Mouse (Mus musculus): ENCODE data around the gene Cacnb4. TPM values are rescaled to one million over a fixed set of nuclear protein-coding genes. Genes with fewer than 3 reads are reported as not detected.

Cacnb4 gene
- polyA plus RNA-seq, 1 experiment, result not detected

DNA sequence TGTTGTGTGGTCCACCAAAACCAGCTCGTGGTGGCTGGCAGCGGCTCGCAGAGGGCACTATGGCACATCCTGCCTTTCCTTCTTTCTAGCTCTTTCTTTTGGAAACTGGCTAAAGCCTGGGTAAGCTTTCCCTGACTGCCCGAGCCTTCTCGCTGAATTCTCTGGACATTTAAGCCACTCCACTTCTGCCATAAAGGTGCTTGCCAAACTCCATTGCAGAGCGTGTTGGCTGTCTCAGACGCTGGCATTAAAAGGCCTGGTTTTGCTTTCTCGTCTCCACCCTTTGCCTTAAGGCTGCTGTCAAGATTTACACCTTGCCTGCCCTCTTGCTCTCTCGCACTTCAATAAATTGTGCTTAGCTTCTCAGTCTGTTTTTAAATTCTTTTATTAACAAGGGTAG is 139.5 kb downstream of the Cacnb4 start:
- no peak for TF ChIP-seq CTCF (IDR thresholded peaks at IDR 0.05; ENCODE audit: low read depth, low read length)
- no peak for TF ChIP-seq POLR2A (IDR thresholded peaks at IDR 0.05; ENCODE audit: insufficient read depth, low read length)
- TF ChIP-seq EP300 (IDR thresholded peaks at IDR 0.05; ENCODE audit: insufficient read depth, low read depth, low read length), result no peak
- Histone ChIP-seq H3K36me3 (ENCODE audit: control insufficient read depth, insufficient read depth, low read length, poor library complexity, severe bottlenecking) (no peaks in the 10 kb centered on the region), H3K9me3 (replicated peaks; ENCODE audit: control insufficient read depth, insufficient read depth, low read length, poor library complexity, severe bottlenecking) (no peaks in the 10 kb centered on the region), H3K27ac (ENCODE audit: insufficient read depth, low read length) (no peak overlapping the region), H3K27me3 (ENCODE audit: control insufficient read depth, insufficient read depth, low read length, poor library complexity, severe bottlenecking) (no peaks in the 10 kb centered on the region), H3K9ac (ENCODE audit: low read depth, poor library complexity, severe bottlenecking) (no peak overlapping the region), H3K4me1 (ENCODE audit: control insufficient read depth, insufficient read depth, low read length) (no peaks in the 10 kb centered on the region), H3K4me3 (ENCODE audit: low read depth, low read length) (no peak overlapping the region)

DNA sequence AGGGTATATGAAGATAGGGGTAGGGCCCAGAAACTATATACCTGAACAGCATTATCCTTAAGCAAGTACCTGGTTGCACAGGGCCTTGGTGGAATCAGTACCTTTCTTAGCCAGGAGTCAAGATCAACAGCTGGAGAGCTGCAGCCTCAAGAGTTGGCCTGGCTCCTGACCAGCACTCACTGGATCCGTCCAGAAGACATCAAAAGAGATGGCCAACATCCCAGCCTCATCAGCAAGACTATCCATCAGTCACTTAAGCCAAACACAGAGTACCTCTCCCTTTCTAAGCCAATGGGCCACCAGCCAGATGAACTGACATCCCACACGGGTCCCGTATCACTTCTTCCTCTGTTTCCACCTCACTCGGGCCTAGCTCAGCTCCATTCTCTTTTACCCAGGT is 140.1 kb downstream of the Cacnb4 start:
- Histone ChIP-seq H3K27ac (ENCODE audit: insufficient read depth, low read length) (no peak overlapping the region), H3K36me3 (ENCODE audit: control insufficient read depth, insufficient read depth, low read length, poor library complexity, severe bottlenecking) (no peaks in the 10 kb centered on the region), H3K9ac (ENCODE audit: low read depth, poor library complexity, severe bottlenecking) (no peak overlapping the region), H3K4me1 (ENCODE audit: control insufficient read depth, insufficient read depth, low read length) (no peaks in the 10 kb centered on the region), H3K27me3 (ENCODE audit: control insufficient read depth, insufficient read depth, low read length, poor library complexity, severe bottlenecking) (no peaks in the 10 kb centered on the region), H3K4me3 (ENCODE audit: low read depth, low read length) (no peak overlapping the region), H3K9me3 (replicated peaks; ENCODE audit: control insufficient read depth, insufficient read depth, low read length, poor library complexity, severe bottlenecking) (no peaks in the 10 kb centered on the region)
- TF ChIP-seq EP300 (IDR thresholded peaks at IDR 0.05; ENCODE audit: insufficient read depth, low read depth, low read length) (no peak), CTCF (IDR thresholded peaks at IDR 0.05; ENCODE audit: low read depth, low read length) (no peak), POLR2A (IDR thresholded peaks at IDR 0.05; ENCODE audit: insufficient read depth, low read length) (no peak)

DNA sequence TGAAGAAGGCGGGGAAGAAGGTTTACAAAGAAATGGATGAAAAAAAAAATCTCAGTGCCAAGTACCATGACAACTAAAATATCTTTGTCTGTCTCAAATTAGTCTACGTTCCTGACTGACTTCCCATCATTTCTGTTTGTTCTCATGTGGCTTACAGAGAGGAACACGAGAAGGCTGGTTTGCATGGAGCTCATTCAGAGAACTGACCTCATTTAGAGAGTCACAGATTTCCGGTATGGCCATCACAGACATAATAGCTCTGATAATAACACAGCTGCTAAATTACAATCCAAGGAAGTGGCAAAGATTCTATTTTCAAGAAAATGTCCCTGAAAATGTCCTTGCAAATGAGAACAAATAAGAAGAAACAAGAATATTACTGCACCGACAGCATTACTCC is 142.9 kb downstream of the Cacnb4 start:
- no peaks in the 10 kb centered on the region for H3K4me1 ChIP-seq (ENCODE audit: control insufficient read depth, insufficient read depth, low read length)

GRCm38 (mm10) chr2:52530521-52530920 is 146.1 kb downstream of the Cacnb4 start:
- TF ChIP-seq POLR2A (IDR thresholded peaks at IDR 0.05; ENCODE audit: insufficient read depth, low read length) (no peak), CTCF (IDR thresholded peaks at IDR 0.05; ENCODE audit: low read depth, low read length) (no peak), EP300 (IDR thresholded peaks at IDR 0.05; ENCODE audit: insufficient read depth, low read depth, low read length) (no peak)
- Histone ChIP-seq H3K27ac (ENCODE audit: insufficient read depth, low read length) (no peak overlapping the region), H3K4me3 (ENCODE audit: low read depth, low read length) (no peak overlapping the region), H3K4me1 (ENCODE audit: control insufficient read depth, insufficient read depth, low read length) (no peaks in the 10 kb centered on the region), H3K9me3 (replicated peaks; ENCODE audit: control insufficient read depth, insufficient read depth, low read length, poor library complexity, severe bottlenecking) (no peaks in the 10 kb centered on the region), H3K36me3 (ENCODE audit: control insufficient read depth, insufficient read depth, low read length, poor library complexity, severe bottlenecking) (no peaks in the 10 kb centered on the region), H3K9ac (ENCODE audit: low read depth, poor library complexity, severe bottlenecking) (no peak overlapping the region), H3K27me3 (ENCODE audit: control insufficient read depth, insufficient read depth, low read length, poor library complexity, severe bottlenecking) (no peaks in the 10 kb centered on the region)

More for the DNA sequence above, 142.9 kb downstream of the Cacnb4 start:
- Histone ChIP-seq H3K36me3 (ENCODE audit: control insufficient read depth, insufficient read depth, low read length, poor library complexity, severe bottlenecking) (no peaks in the 10 kb centered on the region), H3K27ac (ENCODE audit: insufficient read depth, low read length) (no peak overlapping the region), H3K9me3 (replicated peaks; ENCODE audit: control insufficient read depth, insufficient read depth, low read length, poor library complexity, severe bottlenecking) (no peaks in the 10 kb centered on the region), H3K27me3 (ENCODE audit: control insufficient read depth, insufficient read depth, low read length, poor library complexity, severe bottlenecking) (no peaks in the 10 kb centered on the region), H3K4me3 (ENCODE audit: low read depth, low read length) (no peak overlapping the region), H3K9ac (ENCODE audit: low read depth, poor library complexity, severe bottlenecking) (no peak overlapping the region)
- TF ChIP-seq CTCF (IDR thresholded peaks at IDR 0.05; ENCODE audit: low read depth, low read length), result no peak
- no peak for TF ChIP-seq POLR2A (IDR thresholded peaks at IDR 0.05; ENCODE audit: insufficient read depth, low read length)
- no peak for TF ChIP-seq EP300 (IDR thresholded peaks at IDR 0.05; ENCODE audit: insufficient read depth, low read depth, low read length)

- Histone ChIP-seq H3K27me3 (ENCODE audit: control insufficient read depth, insufficient read depth, low read length, poor library complexity, severe bottlenecking) (no peaks in the 10 kb centered on the region), H3K4me1 (ENCODE audit: control insufficient read depth, insufficient read depth, low read length) (no peaks in the 10 kb centered on the region), H3K4me3 (ENCODE audit: low read depth, low read length) (no peak overlapping the region), H3K9ac (ENCODE audit: low read depth, poor library complexity, severe bottlenecking) (no peak overlapping the region), H3K36me3 (ENCODE audit: control insufficient read depth, insufficient read depth, low read length, poor library complexity, severe bottlenecking) (no peaks in the 10 kb centered on the region), H3K9me3 (replicated peaks; ENCODE audit: control insufficient read depth, insufficient read depth, low read length, poor library complexity, severe bottlenecking) (no peaks in the 10 kb centered on the region), H3K27ac (ENCODE audit: insufficient read depth, low read length) (no peak overlapping the region)
- TF ChIP-seq EP300 (IDR thresholded peaks at IDR 0.05; ENCODE audit: insufficient read depth, low read depth, low read length), result no peak
- TF ChIP-seq POLR2A (IDR thresholded peaks at IDR 0.05; ENCODE audit: insufficient read depth, low read length), result no peak
- TF ChIP-seq CTCF (IDR thresholded peaks at IDR 0.05; ENCODE audit: low read depth, low read length), result no peak
Measured at GRCm38 (mm10) chr2:52529245-52529644, 147.4 kb downstream of the Cacnb4 start.

DNA sequence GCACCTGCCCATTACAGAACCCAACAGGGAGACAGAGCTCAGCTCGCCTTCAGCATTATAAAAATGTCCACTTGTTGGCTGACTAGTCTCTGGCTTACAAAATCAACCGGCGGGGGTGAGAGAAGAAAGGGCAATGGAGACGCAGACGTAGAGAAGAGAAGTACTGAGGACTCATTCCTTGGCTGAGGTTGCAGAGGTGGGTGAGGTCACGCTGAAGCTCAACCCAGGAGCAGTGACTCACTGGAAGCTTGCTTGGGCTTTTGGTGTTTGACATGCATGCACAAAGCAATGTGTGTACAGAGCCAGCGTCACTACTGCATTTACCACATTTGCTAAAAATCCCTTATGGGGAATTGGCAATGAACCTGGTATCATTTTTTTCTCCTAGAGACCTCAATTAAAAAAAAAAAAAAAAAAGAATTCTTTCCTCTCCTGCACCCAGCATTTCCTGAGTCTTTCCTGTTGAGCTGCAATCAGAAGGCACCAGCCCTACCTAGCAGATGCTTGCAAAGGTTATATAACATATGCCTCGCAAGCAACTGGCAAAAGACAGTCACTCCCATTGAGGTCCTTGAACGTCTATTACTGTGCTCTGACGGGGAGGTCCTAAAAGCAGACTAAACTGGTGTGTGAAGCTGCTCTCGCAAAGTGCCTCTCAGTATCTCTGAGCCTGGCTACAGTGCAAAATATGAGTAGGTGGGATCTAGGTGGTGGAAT is 150.6 kb downstream of the Cacnb4 start:
- TF ChIP-seq CTCF (IDR thresholded peaks at IDR 0.05; ENCODE audit: low read depth, low read length) (no peak), EP300 (IDR thresholded peaks at IDR 0.05; ENCODE audit: insufficient read depth, low read depth, low read length) (no peak), POLR2A (IDR thresholded peaks at IDR 0.05; ENCODE audit: insufficient read depth, low read length) (no peak)
- Histone ChIP-seq H3K27me3 (ENCODE audit: control insufficient read depth, insufficient read depth, low read length, poor library complexity, severe bottlenecking) (no peaks in the 10 kb centered on the region), H3K9me3 (replicated peaks; ENCODE audit: control insufficient read depth, insufficient read depth, low read length, poor library complexity, severe bottlenecking) (no peaks in the 10 kb centered on the region), H3K9ac (ENCODE audit: low read depth, poor library complexity, severe bottlenecking) (no peak overlapping the region), H3K4me3 (ENCODE audit: low read depth, low read length) (no peak overlapping the region), H3K4me1 (ENCODE audit: control insufficient read depth, insufficient read depth, low read length) (no peaks in the 10 kb centered on the region), H3K27ac (ENCODE audit: insufficient read depth, low read length) (no peak overlapping the region), H3K36me3 (ENCODE audit: control insufficient read depth, insufficient read depth, low read length, poor library complexity, severe bottlenecking) (no peaks in the 10 kb centered on the region)

All from ES-Bruce4 (cell line).